Mouse (Mus musculus): Measurements from ENCODE around the gene Lrmda.

Lrmda gene

GRCm38 (mm10) chr14:22597508-22597907 is 578.0 kb downstream of the Lrmda start:
- DNase-seq: no peak

GRCm38 (mm10) chr14:22598638-22599037 is 579.1 kb downstream of the Lrmda start:
- DNase-seq: no peak

GRCm38 (mm10) chr14:22600166-22600565 is 580.7 kb downstream of the Lrmda start:
- no peak for DNase-seq

DNA sequence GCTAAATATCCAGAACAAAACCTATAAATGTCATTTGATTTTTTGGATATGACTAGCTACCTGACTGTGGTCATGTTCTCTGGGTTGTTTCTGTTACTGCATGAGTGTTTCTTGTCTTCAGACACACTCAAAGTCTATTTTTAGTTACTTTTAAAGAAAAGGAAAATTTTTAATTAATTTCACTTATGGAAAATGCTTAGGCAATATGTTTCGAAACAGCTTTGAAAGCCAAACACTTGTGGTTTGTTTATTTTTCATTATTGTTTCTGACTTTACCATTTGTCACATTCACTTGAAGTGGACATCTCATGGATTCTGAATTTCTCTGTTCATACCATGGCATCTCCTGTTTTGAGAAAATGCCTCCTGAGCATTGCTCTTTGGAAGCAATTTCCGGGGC is 582.8 kb downstream of the Lrmda start:
- DNase-seq: no peak

DNA sequence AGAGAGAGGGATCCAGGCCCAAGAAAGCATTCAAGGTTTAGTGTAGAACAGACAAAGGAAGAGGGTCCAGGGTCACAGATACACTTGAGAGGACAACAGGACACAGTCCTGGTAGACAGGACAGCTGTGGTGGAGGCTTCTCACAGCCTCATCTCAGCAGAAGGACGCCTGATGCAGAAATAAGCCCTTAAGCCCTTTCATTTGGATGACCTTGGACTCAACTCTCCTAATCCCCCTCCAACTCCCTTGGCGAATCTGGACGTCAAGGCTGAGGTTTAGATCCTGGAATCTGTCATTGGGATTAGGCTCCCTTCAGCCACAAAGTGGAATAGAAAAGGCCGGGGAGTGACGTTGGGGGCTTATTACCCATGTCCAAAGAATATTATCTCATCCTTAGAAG is 589.1 kb downstream of the Lrmda start:
- no peak for DNase-seq

DNA sequence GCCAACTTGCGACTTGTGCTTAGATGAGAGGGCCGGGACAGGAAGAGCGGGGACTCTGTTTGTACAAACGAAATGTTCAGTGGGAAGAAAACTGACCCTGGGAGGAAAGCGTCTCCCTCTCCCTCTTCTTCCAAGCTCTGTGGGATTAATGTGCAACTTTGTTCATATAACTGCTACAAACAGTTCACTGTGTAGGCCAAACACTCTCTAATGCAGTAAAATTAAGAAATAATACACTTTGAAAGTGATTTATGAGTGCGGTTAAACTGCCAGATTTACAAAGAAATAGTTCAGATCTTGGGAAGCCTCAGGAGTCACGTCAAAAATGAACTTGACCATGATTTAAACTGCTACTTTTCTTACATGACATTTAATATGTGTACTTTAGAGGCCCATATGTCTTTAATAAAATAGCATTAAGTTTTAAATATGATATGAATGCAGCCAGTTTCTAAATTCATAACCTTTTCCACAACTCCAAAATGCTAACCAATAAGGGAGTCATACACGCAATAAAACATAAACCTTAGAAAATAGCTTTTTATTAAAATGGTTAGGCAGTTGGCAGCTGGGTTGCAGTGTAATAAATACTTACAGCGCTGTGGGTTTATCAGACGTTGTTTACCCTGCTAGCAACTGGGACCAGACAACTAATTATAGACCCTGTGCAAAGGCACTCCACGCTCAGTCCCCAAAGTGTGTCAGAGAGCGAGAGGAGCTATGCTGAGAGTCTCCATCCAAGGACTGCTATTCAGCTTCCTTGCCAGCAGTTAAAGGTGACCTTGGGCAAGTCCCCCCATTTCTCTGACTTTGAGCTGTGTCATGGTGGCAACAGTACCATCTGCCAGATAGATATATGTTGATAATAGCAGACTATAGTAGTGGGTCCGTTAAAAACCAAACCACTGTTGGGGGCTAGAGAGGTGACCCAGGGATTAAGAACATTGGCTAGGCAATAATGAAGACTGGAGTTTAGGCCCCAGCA is 590.0 kb downstream of the Lrmda start:
- DNase-seq: no peak

GRCm38 (mm10) chr14:22611011-22611410 is 591.5 kb downstream of the Lrmda start:
- no peak for DNase-seq

DNA sequence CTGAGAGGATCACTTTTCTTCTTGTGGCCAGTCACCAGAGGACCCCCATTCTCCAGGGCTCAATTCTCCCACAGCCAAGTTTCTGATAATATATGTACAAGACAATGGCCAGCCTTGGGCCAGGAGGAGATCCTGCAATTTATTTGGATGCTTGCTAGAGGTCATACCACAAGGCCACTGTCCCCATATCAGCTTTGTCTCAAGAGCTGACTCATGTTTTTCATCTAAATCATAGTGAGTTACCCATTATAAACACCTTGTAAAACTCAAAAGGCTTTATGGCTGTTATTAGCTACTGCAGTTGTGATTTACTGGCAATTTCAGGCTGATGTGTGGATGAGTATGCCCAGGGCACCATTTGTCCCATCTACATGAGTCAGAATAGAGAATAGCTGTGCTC is 600.7 kb downstream of the Lrmda start:
- no peak for DNase-seq

DNA sequence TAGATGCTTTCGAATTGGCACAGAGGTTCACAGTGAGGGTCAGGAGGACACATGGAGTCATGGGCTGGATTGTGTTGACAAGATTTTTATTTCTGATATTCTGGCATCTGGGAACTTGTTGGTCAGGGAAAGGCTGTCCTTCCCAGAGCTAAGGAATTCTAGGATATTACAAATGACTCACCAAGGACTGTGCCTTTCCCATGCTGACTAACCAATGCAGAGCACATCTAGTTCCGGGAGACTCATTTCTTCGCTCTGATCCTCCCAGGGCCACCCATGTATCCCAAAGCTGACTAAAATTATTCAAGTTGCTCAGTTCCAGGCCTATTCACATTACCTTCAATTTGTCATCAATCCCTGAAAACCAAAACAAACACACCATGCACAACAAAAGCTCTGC is 602.4 kb downstream of the Lrmda start:
- DNase-seq: no peak

GRCm38 (mm10) chr14:22627105-22627829 is 607.8 kb downstream of the Lrmda start:
- DNase-seq: no peak

GRCm38 (mm10) chr14:22630361-22630867 is 610.9 kb downstream of the Lrmda start:
- DNase-seq: no peak

GRCm38 (mm10) chr14:22633612-22634011 is 614.1 kb downstream of the Lrmda start:
- DNase-seq: no peak

DNA sequence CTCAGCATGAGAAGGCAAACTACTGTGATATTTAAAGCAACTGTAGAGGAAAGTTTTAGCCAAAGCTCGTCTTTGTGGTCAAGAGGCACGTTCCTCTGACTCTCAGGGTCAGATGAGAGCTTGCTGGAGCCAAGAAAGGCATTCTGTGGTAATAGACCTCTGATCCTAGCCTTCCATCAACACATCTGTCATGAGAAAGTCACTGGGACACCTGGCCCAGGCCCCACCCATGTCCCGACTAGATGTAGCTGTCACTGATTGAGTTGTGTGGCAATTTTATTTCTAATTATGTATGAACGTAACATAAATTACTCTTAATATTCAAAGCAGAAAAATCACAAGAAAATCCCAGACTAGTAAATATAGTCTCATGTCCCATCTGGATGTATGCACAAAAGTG is 624.0 kb downstream of the Lrmda start:
- no peak for DNase-seq

DNA sequence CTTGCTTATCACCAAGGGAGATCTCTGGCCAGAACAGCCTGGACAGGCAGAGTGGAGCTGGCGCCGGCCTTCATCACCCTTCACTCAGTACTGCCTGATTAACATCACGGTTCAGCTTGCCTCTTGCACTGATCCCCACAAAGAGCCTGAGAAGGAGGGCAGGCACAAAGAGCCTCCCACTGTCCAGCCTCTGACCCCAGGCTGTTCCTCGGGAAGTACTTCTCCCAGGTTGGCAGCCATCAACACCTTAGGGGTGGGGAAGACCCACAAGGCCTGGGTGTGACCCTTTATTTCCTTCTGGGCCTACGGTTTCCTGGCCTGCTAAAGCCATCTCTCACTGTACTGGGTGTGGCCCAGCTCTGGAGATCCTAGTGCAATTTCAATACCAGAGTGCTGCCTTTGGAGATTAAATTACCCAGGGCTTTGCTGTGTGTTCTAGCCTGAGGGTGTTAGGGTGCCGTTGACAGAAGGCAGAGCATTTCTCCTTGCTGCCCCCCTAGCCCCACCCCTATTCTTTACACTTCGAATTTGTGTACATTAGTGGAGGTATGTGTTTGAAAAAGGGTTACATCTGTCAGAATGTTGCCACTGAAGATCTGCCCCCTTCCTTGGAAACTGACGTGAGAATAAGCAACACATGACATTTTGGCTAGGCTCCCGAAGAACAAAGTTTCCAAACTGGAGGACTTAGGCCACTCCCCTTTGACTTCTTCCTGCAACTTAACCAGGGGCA is 628.5 kb downstream of the Lrmda start:
- no peak for DNase-seq

GRCm38 (mm10) chr14:22649411-22649911 is 629.9 kb downstream of the Lrmda start:
- no peak for DNase-seq

DNA sequence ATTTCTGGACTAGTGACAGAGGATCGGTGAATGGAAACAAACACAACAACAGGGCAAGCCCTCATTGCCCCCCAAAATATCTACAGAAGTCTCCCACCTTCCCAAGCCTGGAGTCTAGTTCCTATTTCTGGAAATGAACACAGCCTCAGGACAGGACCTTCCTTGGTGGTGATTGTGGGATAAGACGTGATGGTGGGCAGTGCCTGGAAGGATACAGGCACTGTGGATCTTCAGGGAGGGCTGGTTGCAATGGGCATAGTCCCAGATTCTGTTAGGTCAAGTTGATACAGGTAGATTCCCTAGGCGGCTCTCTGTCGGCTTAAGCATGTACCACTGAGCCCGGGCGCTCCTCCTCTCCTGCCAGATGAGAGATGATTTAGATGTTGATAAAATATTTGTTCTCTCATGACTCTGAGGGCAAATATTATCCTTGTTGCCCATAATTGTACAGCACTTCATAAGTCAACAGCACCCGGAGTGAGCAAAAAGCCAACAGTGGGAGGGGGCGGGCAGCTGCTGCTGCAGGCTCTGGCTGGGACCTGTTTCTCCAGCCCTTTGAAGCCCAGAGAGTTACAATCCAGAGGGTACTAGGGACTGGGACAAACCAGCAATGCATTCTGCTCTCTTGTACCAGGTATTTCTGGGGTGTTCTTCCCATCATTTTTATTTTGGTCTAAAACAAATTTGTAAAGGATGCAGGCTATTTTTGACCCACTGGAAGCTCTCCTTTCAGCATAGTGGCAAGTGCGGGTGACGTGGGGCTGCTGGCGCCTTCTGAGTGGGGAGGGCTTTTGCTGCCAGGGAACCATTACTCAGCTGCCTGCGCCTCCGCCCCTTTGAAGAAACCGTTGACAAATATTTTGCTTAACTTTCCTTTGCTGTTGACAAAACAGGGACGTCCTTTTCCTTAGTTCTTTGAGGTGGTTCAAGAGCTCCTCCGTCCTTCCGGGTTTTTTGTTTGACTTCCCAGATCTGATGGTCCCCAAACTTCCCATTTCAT is 630.8 kb downstream of the Lrmda start:
- no peak for DNase-seq

DNA sequence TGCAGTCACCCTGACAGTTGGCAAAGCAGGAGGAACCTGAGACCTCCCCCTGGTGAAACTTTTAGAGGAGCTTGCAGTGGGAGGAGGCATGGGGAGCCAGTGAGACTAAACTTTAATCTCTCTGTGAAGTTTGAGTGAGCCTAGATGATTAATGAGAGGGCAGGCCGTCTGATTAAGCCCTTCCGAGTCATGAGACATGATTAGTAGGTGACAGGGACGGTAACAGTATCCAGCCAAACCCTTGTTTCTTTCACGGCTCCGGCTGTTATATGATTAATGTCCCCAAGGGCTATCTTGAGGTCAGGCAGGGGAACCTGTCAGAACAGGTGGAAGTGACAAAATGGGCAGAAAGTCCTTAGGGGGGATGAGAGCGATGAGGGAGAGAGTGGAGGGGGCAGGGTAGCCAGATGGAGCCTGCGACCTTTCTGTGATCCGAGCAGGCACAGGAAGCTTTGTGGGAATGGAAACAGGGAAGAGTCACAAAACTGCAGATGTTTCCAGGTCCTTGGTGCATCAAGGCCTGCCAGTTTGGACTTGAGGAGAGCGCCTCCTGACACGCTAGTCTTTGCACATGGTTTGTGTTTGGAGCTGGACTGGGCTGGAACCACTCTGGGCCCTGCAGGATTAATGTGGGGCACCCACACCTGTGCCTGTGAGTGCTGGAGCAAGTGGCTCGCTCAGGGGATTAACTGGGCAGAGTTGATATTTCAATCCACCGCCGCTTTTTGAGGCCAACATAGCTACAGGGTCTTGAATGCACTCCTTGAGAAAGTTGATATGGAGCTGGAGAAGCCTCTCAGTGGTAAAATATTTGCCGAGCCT is 631.8 kb downstream of the Lrmda start:
- no peak for DNase-seq

GRCm38 (mm10) chr14:22662496-22662895 is 643.0 kb downstream of the Lrmda start:
- DNase-seq: no peak

DNA sequence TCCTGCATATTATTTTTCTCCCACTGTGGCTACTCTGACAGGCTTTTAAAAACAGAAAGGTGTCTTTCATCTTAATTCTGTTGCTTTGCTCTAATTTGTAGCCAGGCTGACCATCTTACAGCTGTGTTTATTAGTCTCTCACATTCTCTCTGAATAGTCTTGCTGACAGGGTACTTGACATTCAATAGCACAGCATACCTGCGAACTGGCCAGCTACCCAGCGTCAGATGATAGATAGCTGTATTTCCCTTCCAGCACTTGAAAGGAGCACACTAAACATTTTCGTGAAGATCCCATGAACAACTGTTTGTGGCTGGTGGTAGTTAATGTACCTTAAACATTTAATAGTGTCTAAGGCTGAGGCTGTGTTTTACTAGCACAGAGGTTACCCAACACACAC is 646.9 kb downstream of the Lrmda start:
- no peak for DNase-seq

DNA sequence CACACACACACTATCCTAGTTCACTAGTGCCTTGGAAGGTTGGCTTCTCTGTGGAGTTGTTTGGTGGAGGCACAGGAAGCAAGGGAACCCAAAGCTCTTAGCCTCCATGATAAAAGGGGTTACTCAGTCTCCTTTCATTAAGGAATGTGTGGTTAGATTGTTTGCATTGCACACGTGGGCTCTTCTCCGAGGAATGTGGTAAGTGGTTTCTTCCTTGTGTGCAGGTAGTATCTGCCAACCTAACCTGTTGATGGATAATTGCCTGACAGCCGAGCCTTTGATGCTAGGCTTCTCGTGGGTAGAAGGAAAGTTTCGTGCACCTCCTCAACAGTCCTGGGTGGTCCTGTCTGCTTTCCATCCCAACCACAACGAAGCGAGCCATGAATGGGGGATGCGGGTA is 648.8 kb downstream of the Lrmda start:
- no peak for DNase-seq

GRCm38 (mm10) chr14:22668711-22669110 is 649.2 kb downstream of the Lrmda start:
- DNase-seq: no peak
